Mouse (Mus musculus) heart, adult 2 months (tissue): ENCODE data around the gene Plekhh1. TPM values are rescaled to one million over a fixed set of nuclear protein-coding genes. Genes with fewer than 3 reads are reported as not detected.
"Not testable (repeated sequence)": the region's sequence is repeated elsewhere in the genome, so short reads cannot be mapped to it uniquely, and the experiment has no call there.

Source experiments
- DNase-seq, 2 experiments: peaks; one replicate each; pipeline ENCODE4 v3.0.0; 2021
- H3K27ac ChIP-seq: fragments of 200-600 bp; 2 replicates; pipeline ENCODE4 v1.8.1; 2022
- H3K27me3 ChIP-seq: fragments of 200-500 bp; 2 replicates; pipeline ENCODE4 v1.6.1; 2012; ENCODE audit warnings: mild to moderate bottlenecking, low read length, inconsistent platforms, mixed read lengths; ENCODE audit not compliant: control insufficient read depth, insufficient read depth
- H3K36me3 ChIP-seq: fragments of 200-500 bp; 2 replicates; pipeline ENCODE4 v1.6.1; 2012; ENCODE audit warnings: low read length, inconsistent platforms; ENCODE audit not compliant: control insufficient read depth, insufficient read depth
- H3K4me1 ChIP-seq: fragments of 200-500 bp; 2 replicates; pipeline ENCODE4 v1.6.1; 2011; ENCODE audit warnings: low read length; ENCODE audit not compliant: control insufficient read depth, insufficient read depth
- H3K4me3 ChIP-seq: fragments of 200-600 bp; 2 replicates; pipeline ENCODE4 v1.8.1; 2022
- H3K79me2 ChIP-seq: fragments of 200-500 bp; replicated peaks from 2 replicates; pipeline ENCODE4 v1.6.1; 2012; ENCODE audit warnings: mild to moderate bottlenecking, inconsistent platforms, low read length, moderate library complexity, mixed read lengths; ENCODE audit not compliant: control insufficient read depth, insufficient read depth
- H3K9ac ChIP-seq: fragments of 200-500 bp; 2 replicates; pipeline ENCODE4 v1.6.1; 2012; ENCODE audit warnings: low read depth, mild to moderate bottlenecking, control low read depth, inconsistent platforms, low read length, mixed read lengths
- CTCF ChIP-seq: fragments of 200-600 bp; IDR thresholded peaks from 2 replicates; pipeline ENCODE4 v1.8.1; 2022; ENCODE audit warnings: antibody characterized with exemption, mild to moderate bottlenecking, moderate library complexity
- EP300 ChIP-seq: fragments of 200-500 bp; IDR thresholded peaks from 2 replicates; pipeline ENCODE4 v1.6.1; 2011; ENCODE audit warnings: low read depth, low read length, control low read depth; ENCODE audit not compliant: insufficient read depth
- POLR2A ChIP-seq: fragments of 200-500 bp; IDR thresholded peaks from 2 replicates; pipeline ENCODE4 v1.6.1; 2011; ENCODE audit warnings: mild to moderate bottlenecking, low read depth, low read length, control low read depth; ENCODE audit not compliant: insufficient read depth
- WGBS: fragments of 180-500 bp; shearing (Covaris S2); methylation state at CpG from one replicate; pipeline ENCODE4 v1.1.7; 2018; 5-methylcytosine and 5-hydroxymethylcytosine counted together
- intact Hi-C: fragments of 180-260 bp; cut with DNase I; formaldehyde crosslinking; loops from one replicate; pipeline ENCODE4 v1.15.1; 2025
- polyA plus RNA-seq: library from polyadenylated mRNA; depleted of rRNA; stranded (reverse); fragments of >200 nt; gene quantifications from 2 replicates; pipeline ENCODE4 v1.2.3, GENCODE M21; 2012
- total RNA-seq, 2 experiments: library from RNA; stranded (reverse); gene quantifications; 2 replicates each; pipeline ENCODE4 v1.2.3; 2021

The Plekhh1 gene
- total and polyA plus RNA-seq, 3 experiments = 1.4 to 1.8 (median 1.7) TPM

DNA sequence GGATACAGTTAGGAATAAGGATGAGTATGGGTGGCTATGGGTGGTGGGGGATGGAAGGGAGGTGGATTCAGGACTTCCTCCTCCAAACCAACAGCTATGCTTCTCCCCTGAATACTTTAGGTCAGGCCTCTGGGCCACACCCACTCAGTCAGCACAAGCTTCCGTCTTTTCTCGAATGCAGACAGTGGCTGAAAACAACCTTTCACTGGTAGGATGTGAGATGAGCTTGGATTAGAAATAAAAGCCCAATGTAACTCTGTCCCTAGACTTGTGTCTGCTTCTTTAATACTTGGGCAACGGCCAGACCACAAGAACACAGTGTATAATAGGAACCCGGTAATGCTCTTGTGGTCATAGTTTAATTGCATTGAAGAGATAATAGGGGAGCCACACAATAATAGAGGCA is 11.0 kb upstream of the Plekhh1 start:
- intact Hi-C loops = no loop called here
- Histone ChIP-seq H3K9ac (no peak overlapping the region), H3K79me2 (no peaks in the 10 kb centered on the region), H3K27ac (no peak overlapping the region), H3K4me1 (0 out of 2 replicates have a peak, but pooled peaks cover 2% of the 10 kb centered on the region), H3K4me3 (no peak overlapping the region), H3K27me3 (no peaks in the 10 kb centered on the region), H3K36me3 (no peaks in the 10 kb centered on the region)
- 44% methylated on average over 4 of the region's 4 CpGs for WGBS
- peak in 1 of 2 experiments; percentile 14 for DNase-seq
- TF ChIP-seq CTCF (no peak), EP300 (no peak), POLR2A (no peak)

DNA sequence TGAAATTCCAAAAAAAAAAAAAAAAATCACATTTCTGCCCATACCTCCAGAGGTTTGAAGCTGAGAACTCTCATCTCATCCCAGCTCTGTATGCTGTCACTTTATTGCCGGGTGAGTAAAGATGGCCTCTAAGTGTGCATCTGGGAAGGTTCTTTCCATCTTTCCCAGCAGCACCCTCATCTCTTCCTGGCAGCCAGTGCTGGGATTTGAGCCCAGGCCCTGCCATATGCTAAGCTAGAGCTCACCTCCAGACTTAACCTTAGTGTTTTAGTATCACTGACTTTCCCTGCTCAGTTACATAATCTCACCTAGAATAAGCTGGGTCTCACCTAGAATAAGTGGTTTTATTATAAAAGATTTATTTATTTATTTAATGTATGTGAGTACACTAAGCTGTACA is 7.1 kb upstream of the Plekhh1 start:
- intact Hi-C loops = loop anchor here (2.0 kb wide), 1 partner anchor 103 kb away; no protein-coding TSS in a partner anchor
- no peak overlapping the region for H3K4me3 ChIP-seq
- H3K27ac ChIP-seq = no peak overlapping the region
- 83% methylated on average over 1 of the region's 1 CpGs for WGBS
- no peaks in the 10 kb centered on the region for H3K27me3 ChIP-seq
- no peaks in the 10 kb centered on the region for H3K79me2 ChIP-seq
- TF ChIP-seq POLR2A (no peak), EP300 (no peak), CTCF (no peak)
- H3K9ac ChIP-seq = no peak overlapping the region
- 0 out of 2 replicates have a peak, but pooled peaks cover 2% of the 10 kb centered on the region for H3K4me1 ChIP-seq
- H3K36me3 ChIP-seq = no peaks in the 10 kb centered on the region
- no peak for DNase-seq

DNA sequence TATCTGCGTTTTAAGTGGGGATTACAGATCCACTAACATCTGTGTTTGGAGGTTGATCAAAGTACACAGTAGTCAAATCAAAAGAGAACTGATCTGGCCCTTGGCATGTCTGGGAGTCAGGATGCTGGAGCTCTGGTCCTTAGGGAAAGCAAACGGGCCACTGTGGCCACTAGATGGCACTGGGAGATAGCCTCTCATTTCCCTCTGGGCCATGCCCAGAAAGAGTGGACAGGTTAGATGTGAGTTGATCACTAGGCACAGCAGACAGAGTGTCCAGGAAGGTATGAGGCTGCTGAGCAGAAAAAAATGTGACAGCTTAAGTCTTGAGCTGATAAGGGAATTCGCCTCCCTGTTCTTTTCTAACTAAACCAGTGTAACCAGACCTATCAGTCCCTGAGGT is 6.1 kb upstream of the Plekhh1 start:
- peak; percentile 55 to 65 for DNase-seq
- Histone ChIP-seq H3K27ac (no peak overlapping the region), H3K36me3 (no peaks in the 10 kb centered on the region), H3K79me2 (no peaks in the 10 kb centered on the region), H3K27me3 (no peaks in the 10 kb centered on the region), H3K4me3 (no peak overlapping the region), H3K4me1 (0 out of 2 replicates have a peak, but pooled peaks cover under 1% of the 10 kb centered on the region), H3K9ac (no peak overlapping the region)
- 14% methylated on average over 3 of the region's 3 CpGs for WGBS
- TF ChIP-seq EP300 = no peak
- peak; percentile 85 for TF ChIP-seq CTCF
- TF ChIP-seq POLR2A = no peak
- intact Hi-C loops = loop anchor here (1.0 to 2.0 kb wide), 2 partner anchors 69 to 104 kb away; no protein-coding TSS in a partner anchor

DNA sequence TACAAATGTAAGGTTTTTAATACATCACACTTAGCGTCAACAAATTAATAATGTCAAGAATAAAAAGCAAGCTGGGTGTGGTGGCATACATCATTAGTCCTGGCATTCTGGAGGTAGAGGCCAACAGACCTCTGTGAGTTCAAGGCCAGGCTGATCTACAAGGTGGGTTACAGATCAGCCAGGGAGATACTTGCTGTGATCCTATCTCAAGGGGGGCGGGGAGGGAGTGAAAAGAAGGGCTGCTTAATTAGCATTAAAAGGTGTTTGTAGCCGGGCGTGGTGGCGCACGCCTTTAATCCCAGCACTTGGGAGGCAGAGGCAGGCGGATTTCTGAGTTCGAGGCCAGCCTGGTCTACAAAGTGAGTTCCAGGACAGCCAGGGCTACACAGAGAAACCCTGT is 1.4 kb upstream of the Plekhh1 start:
- intact Hi-C loops = loop anchor here (5.0 kb wide), 1 partner anchor 40 kb away; no protein-coding TSS in a partner anchor
- H3K27me3 ChIP-seq, H3K79me2 ChIP-seq, H3K27ac ChIP-seq, H3K4me3 ChIP-seq, H3K36me3 ChIP-seq, H3K4me1 ChIP-seq, DNase-seq, H3K9ac ChIP-seq: not testable (repeated sequence)
- 95% methylated on average over 8 of the region's 8 CpGs for WGBS

- TF ChIP-seq EP300 = no peak
- no peak for TF ChIP-seq POLR2A
- no peak for TF ChIP-seq CTCF
- Histone ChIP-seq H3K9ac (no peak overlapping the region), H3K4me3 (no peak overlapping the region), H3K27me3 (no peaks in the 10 kb centered on the region), H3K36me3 (no peaks in the 10 kb centered on the region), H3K4me1 (no peaks in the 10 kb centered on the region), H3K27ac (no peak overlapping the region), H3K79me2 (no peaks in the 10 kb centered on the region)
- intact Hi-C loops = no loop called here
- 98% methylated on average over 2 of the region's 2 CpGs for WGBS
- no peak for DNase-seq
These were observed 5.4 kb downstream of the Plekhh1 start for GRCm38 (mm10) chr12:79034331-79034730.

DNA sequence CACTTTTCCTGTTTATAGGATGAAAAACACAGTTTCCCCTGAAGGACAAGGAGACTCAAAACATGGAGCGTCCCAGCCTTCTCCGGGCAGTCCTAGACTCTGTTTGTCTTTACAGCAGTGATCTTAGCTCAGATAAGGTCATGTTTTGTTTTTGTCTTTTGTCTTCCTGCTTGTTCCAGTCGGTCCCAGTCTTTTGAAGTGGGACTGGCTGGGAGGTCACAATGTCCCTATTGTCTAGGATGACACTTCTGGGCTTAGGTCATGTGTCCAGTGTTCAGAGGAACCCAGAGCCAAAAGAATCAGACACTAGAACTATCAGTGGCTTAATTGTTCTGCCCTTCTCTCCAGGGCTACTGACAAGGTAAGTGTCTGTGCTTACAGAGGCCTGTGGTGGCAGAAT is 6.4 kb downstream of the Plekhh1 start:
- no peaks in the 10 kb centered on the region for H3K27me3 ChIP-seq

More for the DNA sequence above, 6.4 kb downstream of the Plekhh1 start:
- intact Hi-C loops = no loop called here
- no peak for TF ChIP-seq CTCF
- TF ChIP-seq POLR2A = no peak
- no peak for TF ChIP-seq EP300
- H3K79me2 ChIP-seq = no peaks in the 10 kb centered on the region
- H3K27ac ChIP-seq = no peak overlapping the region
- H3K36me3 ChIP-seq = no peaks in the 10 kb centered on the region
- H3K4me1 ChIP-seq = no peaks in the 10 kb centered on the region
- no peak for DNase-seq
- no peak overlapping the region for H3K4me3 ChIP-seq
- 39% methylated on average over 3 of the region's 3 CpGs for WGBS
- no peak overlapping the region for H3K9ac ChIP-seq
